Mouse (Mus musculus) inflammation-experienced regulatory T-cells, adult 6 months (primary cell): ENCODE results near the gene Tmem268. TPM values are rescaled to one million over a fixed set of nuclear protein-coding genes. Genes with fewer than 3 reads are reported as not detected.

Experiments used
- ATAC-seq: one replicate; pipeline ENCODE4 v1.8.0; 2017
- polyA plus RNA-seq, 3 experiments: library from polyadenylated mRNA; unstranded; fragments of 100-300 nt; shearing (Covaris generic); gene quantifications; one replicate each; pipeline ENCODE4 v1.2.1; 2017

Tmem268 gene
- polyA plus RNA-seq, 3 experiments from 2014 or later: 17.1 to 23.9 (median 19.5) TPM

DNA sequence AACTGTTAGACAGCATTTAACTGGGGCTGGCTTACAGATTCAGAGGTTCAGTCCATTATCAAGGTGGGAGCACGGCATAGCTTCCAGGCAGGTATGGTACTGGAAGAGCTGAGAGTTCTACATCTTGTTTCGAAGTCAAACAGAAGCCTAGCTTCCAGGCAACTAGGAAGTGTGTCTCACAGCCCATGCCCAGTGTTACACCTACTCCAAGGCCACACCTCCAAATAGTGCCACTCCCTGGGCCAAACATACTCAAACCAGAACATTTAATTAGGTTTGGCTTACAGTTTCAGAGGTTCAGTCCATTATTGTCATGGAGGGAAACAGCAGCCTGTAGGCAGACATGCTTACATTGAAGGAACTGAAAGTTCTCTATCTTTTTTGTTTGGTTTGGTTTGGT lies 3.5 kb upstream of the Tmem268 start:
- no peak for ATAC-seq

DNA sequence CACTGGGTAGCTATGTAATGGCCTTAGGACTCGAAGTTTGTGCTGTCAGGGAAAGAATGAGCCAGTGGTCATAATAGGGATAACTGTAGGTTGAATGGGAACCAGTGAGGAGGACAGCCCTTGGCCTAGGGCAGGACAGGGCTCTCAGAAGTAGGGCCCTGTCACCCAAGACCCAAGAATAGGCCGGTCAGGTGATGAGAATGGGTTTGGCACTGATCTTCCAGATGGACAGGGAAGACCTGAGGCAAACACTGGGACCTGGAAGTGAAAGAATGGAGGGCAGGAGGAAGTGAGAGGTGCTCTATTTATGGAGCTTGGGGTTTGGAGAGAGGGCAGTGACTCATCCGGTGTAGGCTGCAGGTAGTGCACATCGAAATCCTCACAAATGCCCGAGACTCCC lies 1.9 kb upstream of the Tmem268 start:
- no peak for ATAC-seq

GRCm38 (mm10) chr4:63557124-63558059 lies 1.2 kb upstream of the Tmem268 start:
- no peak for ATAC-seq

DNA sequence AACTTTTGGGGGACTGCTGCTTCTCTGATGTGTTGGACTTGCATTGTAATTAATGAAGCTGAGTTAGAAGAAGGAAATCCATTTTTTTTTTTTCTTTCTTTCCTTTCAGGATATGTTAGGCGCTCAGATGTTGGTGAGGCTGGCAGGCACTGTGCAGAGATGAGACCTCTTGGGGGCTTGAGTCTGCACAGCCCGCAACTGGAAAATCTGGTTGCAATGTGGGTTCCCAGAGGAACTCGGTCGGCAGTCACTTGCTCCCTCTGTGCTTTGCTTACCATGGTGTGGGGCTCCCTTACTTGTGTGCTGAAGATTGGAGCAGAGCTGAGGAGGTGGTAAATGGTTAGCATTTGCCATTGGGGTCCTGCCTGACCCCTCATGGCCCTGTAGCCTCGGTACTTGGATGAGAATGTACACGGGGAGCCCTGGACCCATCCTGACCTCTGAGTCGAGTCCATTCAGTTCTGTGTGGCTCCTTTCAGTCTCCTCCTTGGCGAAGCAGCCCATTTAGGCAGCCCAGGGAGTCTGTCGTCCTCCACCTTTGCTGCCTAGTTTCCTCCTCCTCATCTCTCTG lies 631 bp downstream of the Tmem268 start:
- ATAC-seq: no peak

- no peak for ATAC-seq
Observed at GRCm38 (mm10) chr4:63560079-63560478, 1.5 kb downstream of the Tmem268 start.

DNA sequence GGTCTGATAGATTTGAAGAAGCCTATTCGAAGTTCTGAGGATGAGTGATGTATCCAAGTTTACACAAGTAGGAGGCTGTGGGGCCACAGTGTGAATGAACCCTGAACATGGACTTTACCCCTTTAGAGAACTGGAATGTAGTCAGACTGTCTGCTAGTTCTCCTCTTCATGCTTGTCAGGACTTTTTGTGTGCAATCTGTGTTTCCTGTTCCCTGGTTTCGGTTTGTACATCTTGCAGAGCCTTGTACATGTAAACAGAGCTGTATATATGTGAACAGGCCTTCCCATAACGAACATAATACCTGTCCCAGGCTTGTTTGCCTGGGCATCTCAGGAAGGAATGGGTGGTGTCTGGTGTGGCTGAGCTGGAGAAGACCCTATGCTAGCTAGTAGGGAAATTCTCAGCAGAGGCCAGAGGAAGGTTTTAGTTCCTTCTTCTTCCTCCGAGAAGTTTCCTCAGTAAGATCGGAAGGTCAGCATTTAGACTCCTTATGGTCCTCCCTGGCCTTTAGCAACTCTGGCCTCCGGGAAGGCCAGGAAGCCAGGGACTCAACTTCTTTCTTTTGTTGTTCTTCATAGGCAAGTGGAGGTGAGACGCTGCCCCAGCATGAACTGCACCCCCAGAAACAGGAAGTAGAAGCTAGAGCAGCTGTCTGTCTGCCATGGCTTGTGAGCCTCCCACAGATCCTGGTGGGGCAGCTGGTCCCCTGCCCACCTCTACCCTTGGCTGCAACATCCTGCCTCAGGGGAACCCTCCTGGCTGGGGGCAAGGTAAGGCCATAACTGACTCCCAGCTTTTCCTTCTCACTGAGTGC lies 3.5 kb downstream of the Tmem268 start:
- peak; percentile 47 for ATAC-seq

DNA sequence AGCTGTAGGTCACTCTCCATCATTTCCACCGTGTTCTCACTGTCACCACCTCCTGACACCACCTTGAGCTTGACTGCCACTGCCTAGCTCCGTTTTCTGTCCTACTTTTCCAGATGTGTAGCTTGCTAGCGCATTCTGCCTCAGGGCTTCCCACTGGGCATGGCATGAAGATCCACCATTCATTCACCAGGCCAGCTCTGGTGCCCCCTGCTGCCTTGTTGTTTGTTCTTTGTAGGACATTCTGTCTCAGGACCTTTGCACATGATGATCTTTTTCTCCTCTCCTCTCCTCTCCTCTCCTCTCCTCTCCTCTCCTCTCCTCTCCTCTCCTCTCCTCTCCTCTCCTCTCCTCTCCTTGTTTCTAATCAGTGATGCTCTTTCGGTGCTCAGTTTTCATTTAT lies 4.2 kb downstream of the Tmem268 start:
- ATAC-seq: no peak

GRCm38 (mm10) chr4:63567712-63568390 lies 9.3 kb downstream of the Tmem268 start:
- no peak for ATAC-seq

DNA sequence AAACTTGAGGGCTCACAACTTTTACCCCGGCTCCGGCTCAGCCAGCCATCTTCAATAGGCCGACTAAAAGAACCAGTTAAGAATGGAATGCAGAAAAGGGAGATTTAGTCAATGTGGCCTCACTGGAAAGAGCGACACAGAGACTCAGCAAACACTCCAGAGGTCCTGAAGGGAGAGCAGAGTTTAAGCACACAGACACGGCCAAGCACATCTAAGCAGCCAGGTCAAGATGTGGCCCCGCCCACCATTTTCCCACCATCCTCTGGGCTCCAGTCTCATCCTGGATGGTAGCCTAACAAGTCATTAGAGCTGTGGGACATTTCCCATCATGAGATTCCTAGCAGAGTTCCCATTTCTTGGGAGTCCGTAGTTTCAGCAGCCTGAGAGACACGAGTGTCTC lies 10.7 kb downstream of the Tmem268 start:
- ATAC-seq: no peak

DNA sequence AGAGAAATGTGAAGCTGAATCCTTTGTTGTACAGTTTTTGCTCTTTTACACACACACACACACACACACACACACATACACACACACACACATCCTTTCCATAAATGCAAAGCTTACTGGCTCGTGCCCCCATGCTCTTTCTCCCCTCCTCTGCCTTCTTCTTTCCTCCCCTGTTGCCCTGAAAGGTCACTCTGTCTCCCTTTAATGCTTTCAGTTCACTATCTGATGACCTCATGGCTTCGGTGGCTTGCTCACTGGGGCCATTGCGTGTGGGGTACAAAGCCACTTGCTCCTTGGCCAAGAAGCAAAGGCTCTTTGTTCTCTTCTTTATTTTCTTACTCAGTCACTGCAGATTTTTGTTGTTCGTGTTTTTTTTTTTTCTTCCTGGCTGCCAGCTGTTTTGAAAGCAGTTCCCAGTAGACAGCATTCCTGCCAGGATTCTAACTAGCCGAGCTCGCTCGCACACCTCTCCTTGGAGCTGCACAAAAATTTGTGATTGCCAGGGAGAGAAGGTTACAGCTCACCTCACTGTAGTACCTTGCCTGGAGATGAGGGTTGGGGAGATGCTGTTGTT lies 11.7 kb downstream of the Tmem268 start:
- no peak for ATAC-seq

- ATAC-seq: no peak
Observed at GRCm38 (mm10) chr4:63572621-63573020, 14.0 kb downstream of the Tmem268 start.

- ATAC-seq: no peak
Observed at GRCm38 (mm10) chr4:63579649-63580048, 21.1 kb downstream of the Tmem268 start.

- no peak for ATAC-seq
Observed at GRCm38 (mm10) chr4:63580078-63580477, 21.5 kb downstream of the Tmem268 start.

- ATAC-seq: no peak
Observed at GRCm38 (mm10) chr4:63582580-63582979, 24.0 kb downstream of the Tmem268 start.

- no peak for ATAC-seq
Observed at GRCm38 (mm10) chr4:63585216-63585615, 26.6 kb downstream of the Tmem268 start.

- no peak for ATAC-seq
Observed at GRCm38 (mm10) chr4:63586240-63586639, 27.7 kb downstream of the Tmem268 start.

- ATAC-seq: no peak
Observed at GRCm38 (mm10) chr4:63589987-63590386, 31.4 kb downstream of the Tmem268 start.

DNA sequence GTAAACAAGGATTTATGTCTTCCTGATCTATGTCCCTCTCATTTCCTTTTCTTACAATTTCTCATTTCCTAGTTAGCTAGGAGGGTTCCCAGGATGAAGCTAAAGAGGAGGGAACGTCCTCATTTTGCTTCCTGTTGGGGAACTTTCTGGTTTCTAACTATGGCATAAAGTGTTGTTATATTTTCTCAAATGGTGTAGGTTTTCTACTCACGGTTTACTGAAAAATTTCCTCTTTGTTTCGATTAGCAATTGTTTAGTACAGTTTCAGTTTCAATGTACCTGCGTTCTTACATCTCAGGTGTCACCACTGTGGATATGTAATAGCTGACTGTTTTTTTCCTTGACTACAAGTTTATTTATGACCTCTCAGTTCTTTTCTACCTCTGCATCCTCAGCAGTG lies 32.0 kb downstream of the Tmem268 start:
- ATAC-seq: peak; percentile 49

DNA sequence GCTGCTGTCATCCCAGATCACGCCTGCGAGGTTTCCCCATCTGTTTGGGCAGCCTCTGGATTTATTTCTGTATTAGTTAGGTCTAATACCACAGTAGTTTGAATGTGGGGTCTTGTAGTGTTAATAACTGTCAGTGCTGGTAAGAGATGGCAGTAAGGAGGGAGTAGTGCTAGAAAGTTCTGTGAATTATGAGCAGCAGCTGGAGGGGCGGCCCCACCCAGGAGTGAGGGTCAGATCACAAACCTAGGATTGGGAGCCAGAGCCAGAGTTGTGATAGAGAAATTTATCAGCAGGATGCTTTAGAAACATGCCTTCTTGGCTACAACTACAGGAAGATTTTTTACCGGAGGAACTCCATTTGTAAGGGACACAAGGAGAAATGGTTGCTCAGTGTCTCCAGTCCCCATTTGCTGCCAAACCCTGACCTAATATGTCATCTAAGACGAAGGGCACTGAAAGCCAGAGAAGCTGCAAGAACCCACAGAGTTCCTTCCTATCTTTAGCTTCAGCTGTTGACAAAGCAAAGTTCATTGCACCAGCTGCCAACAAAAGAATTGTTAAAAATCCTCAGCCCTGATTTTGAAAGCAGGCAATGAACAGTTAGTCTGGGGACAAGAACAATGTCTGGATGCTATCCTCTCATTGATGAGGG lies 36.0 kb downstream of the Tmem268 start:
- no peak for ATAC-seq

DNA sequence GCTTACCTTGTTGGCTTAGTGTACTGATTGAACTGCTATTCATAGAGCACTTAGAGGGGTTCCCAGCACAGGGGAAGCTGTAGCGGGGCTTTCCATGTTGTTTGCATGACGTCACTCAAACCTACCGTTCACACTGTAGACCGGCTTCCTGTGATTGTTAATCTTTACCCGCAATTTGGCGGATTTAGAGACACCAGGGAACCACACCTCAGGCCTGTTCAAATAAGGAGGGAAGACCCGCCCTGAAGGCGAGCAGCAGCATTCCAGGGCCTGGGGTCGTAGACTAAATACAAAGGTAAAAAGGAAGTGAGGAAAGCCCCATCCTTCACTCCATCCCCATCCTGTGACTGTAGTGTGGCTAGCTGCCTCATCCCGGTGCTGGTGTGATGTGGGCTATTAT lies 36.7 kb downstream of the Tmem268 start:
- peak; percentile 74 for ATAC-seq

- no peak for ATAC-seq
Observed at GRCm38 (mm10) chr4:63596010-63596409, 37.4 kb downstream of the Tmem268 start.

DNA sequence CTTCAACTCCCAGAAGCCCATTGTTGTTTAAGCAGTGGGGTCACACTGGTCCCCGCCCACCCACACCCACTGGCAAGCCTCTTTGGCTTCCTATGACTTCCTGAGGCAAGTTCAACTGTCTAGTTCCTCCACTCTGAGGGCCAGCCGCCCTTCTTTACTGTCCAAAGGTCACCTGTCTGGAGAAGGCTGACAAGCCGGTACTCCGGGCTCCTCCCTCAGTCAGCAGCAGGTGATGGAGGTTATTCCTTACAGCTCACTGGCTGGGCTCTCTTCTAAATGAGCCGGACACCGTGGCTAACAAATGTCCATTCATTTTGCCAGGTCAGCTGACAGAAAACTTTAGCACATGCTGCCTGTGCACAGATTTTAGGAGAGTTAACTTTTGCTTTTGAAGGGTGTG lies 42.2 kb downstream of the Tmem268 start:
- ATAC-seq: no peak
